Mouse (Mus musculus) MEL (cell line): ENCODE data around the gene Arhgap9. TPM values are rescaled to one million over a fixed set of nuclear protein-coding genes. Genes with fewer than 3 reads are reported as not detected.
A peak's percentile ranks its signal among the peaks of the same experiment; 100 is the strongest.

Experiments
- DNase-seq: peaks from one replicate; pipeline ENCODE4 v3.0.0; 2011; ENCODE audit warnings: low read depth, low spot score
- H3K27ac ChIP-seq: 2 replicates; pipeline ENCODE4 v1.5.1; 2012; ENCODE audit warnings: low read depth, mild to moderate bottlenecking, control low read depth, low read length, moderate library complexity; ENCODE audit not compliant: control insufficient read depth
- H3K27me3 ChIP-seq, 2 experiments: fragments of 150-350 bp in 1 of 2; sonication (generic) in 1 of 2; 2 replicates each; pipeline ENCODE4 v1.6.1; 2012; ENCODE audit warnings: low read length in 2 of 2, mild to moderate bottlenecking in 2 of 2, improper control_type of control experiment in 1 of 2, moderate library complexity in 1 of 2; ENCODE audit not compliant: insufficient read depth in 2 of 2, control insufficient read depth in 1 of 2
- H3K36me3 ChIP-seq, 2 experiments: 2 replicates each; pipeline ENCODE4 v1.6.1; 2012 to 2014; ENCODE audit warnings: low read length in 2 of 2, improper control_type of control experiment in 1 of 2, inconsistent platforms in 1 of 2, mild to moderate bottlenecking in 1 of 2; ENCODE audit not compliant: insufficient read depth in 2 of 2, control insufficient read depth in 1 of 2
- H3K4me1 ChIP-seq, 2 experiments: fragments of 150-350 bp in 1 of 2; sonication (generic) in 1 of 2; 2 replicates each; pipeline ENCODE4 v1.6.1; 2012; ENCODE audit warnings: low read length in 2 of 2, improper control_type of control experiment in 1 of 2, mild to moderate bottlenecking in 1 of 2; ENCODE audit not compliant: insufficient read depth in 2 of 2, control insufficient read depth in 1 of 2
- H3K4me3 ChIP-seq, 2 experiments: fragments of 150-350 bp in 1 of 2; sonication (generic) in 1 of 2; 2 replicates each; pipeline ENCODE4 v1.5.1; 2012; ENCODE audit warnings: low read depth in 2 of 2, low read length in 2 of 2, mild to moderate bottlenecking in 2 of 2, moderate library complexity in 2 of 2, control low read depth in 1 of 2, improper control_type of control experiment in 1 of 2; ENCODE audit not compliant: control insufficient read depth in 1 of 2, insufficient read depth in 1 of 2
- H3K79me2 ChIP-seq: 2 replicates; pipeline ENCODE4 v1.6.1; 2012; ENCODE audit warnings: mild to moderate bottlenecking, low read length, moderate library complexity; ENCODE audit not compliant: control insufficient read depth, poor library complexity, insufficient read depth
- H3K9ac ChIP-seq: 2 replicates; pipeline ENCODE4 v1.6.1; 2012; ENCODE audit warnings: low read depth, mild to moderate bottlenecking, control low read depth, low read length, moderate library complexity; ENCODE audit not compliant: control insufficient read depth, poor library complexity, severe bottlenecking
- H3K9me3 ChIP-seq: fragments of 150-350 bp; sonication (generic); replicated peaks from 2 replicates; pipeline ENCODE4 v1.6.1; 2012; ENCODE audit warnings: mild to moderate bottlenecking, low read length, improper control_type of control experiment, moderate library complexity; ENCODE audit not compliant: insufficient read depth
- BHLHE40 ChIP-seq: IDR thresholded peaks from 2 replicates; pipeline ENCODE4 v1.6.1; 2012; ENCODE audit warnings: low read depth, mild to moderate bottlenecking, inconsistent platforms, low read length, improper control_type of control experiment, borderline replicate concordance
- CHD2 ChIP-seq: IDR thresholded peaks from 2 replicates; pipeline ENCODE4 v1.6.1; 2011; ENCODE audit warnings: low read length, improper control_type of control experiment
- CTCF ChIP-seq, 3 experiments: IDR thresholded peaks in 2 of 3; conservative IDR thresholded peaks in 1 of 3; 2 replicates each; pipeline ENCODE4 v1.5.1; 2011 to 2012; ENCODE audit warnings: low read length in 3 of 3, low read depth in 2 of 3, mild to moderate bottlenecking in 2 of 3, improper control_type of control experiment in 1 of 3, inconsistent platforms in 1 of 3, mixed read lengths in 1 of 3, moderate library complexity in 1 of 3; ENCODE audit not compliant: control insufficient read depth in 1 of 3, insufficient read depth in 1 of 3, poor library complexity in 1 of 3, severe bottlenecking in 1 of 3
- E2F4 ChIP-seq: IDR thresholded peaks from 2 replicates; pipeline ENCODE4 v1.6.1; 2011; ENCODE audit warnings: low read depth, low read length, improper control_type of control experiment, borderline replicate concordance
- ELF1 ChIP-seq: IDR thresholded peaks from 2 replicates; pipeline ENCODE4 v1.6.1; 2014; ENCODE audit warnings: low read depth, mild to moderate bottlenecking, inconsistent platforms, low read length, improper control_type of control experiment, moderate library complexity
- EP300 ChIP-seq, 2 experiments: IDR thresholded peaks; 2 replicates each; pipeline ENCODE4 v1.6.1; 2011; ENCODE audit warnings: improper control_type of control experiment in 2 of 2, low read length in 2 of 2, low read depth in 1 of 2, mild to moderate bottlenecking in 1 of 2
- ETS1 ChIP-seq: IDR thresholded peaks from 2 replicates; pipeline ENCODE4 v1.6.1; 2012; ENCODE audit warnings: low read depth, mild to moderate bottlenecking, inconsistent platforms, low read length, improper control_type of control experiment, moderate library complexity
- HCFC1 ChIP-seq: IDR thresholded peaks from 2 replicates; pipeline ENCODE4 v1.6.1; 2012; ENCODE audit warnings: low read depth, mild to moderate bottlenecking, inconsistent platforms, low read length, improper control_type of control experiment, moderate library complexity
- JUND ChIP-seq: IDR thresholded peaks from 2 replicates; pipeline ENCODE4 v1.6.1; 2011; ENCODE audit warnings: low read depth, mild to moderate bottlenecking, improper control_type of control experiment, low read length
- MAFK ChIP-seq: IDR thresholded peaks from 2 replicates; pipeline ENCODE4 v1.6.1; 2011; ENCODE audit warnings: low read depth, mild to moderate bottlenecking, low read length, improper control_type of control experiment, borderline replicate concordance
- MAX ChIP-seq: IDR thresholded peaks from 2 replicates; pipeline ENCODE4 v1.6.1; 2011; ENCODE audit warnings: low read length, improper control_type of control experiment
- MAZ ChIP-seq: IDR thresholded peaks from 2 replicates; pipeline ENCODE4 v1.6.1; 2012; ENCODE audit warnings: low read depth, mild to moderate bottlenecking, inconsistent platforms, low read length, improper control_type of control experiment
- MEF2A ChIP-seq: IDR thresholded peaks from 2 replicates; pipeline ENCODE4 v1.6.1; 2014; ENCODE audit warnings: low read depth, mild to moderate bottlenecking, inconsistent platforms, low read length, improper control_type of control experiment; ENCODE audit not compliant: poor library complexity, insufficient replicate concordance, severe bottlenecking; ENCODE audit errors: extremely low read depth
- MYB ChIP-seq: IDR thresholded peaks from 2 replicates; pipeline ENCODE4 v1.6.1; 2011; ENCODE audit warnings: mild to moderate bottlenecking, low read depth, low read length, improper control_type of control experiment
- MYC ChIP-seq: IDR thresholded peaks from 2 replicates; pipeline ENCODE4 v1.6.1; 2011; ENCODE audit warnings: low read depth, mild to moderate bottlenecking, low read length, improper control_type of control experiment, moderate library complexity
- NRF1 ChIP-seq: IDR thresholded peaks from 2 replicates; pipeline ENCODE4 v1.6.1; 2014; ENCODE audit warnings: low read depth, mild to moderate bottlenecking, inconsistent platforms, low read length, improper control_type of control experiment, moderate library complexity; ENCODE audit not compliant: poor library complexity, insufficient read depth, severe bottlenecking
- POLR2A ChIP-seq, 2 experiments: IDR thresholded peaks; 2 replicates each; pipeline ENCODE4 v1.6.1; 2011 to 2012; ENCODE audit warnings: low read length in 2 of 2, mild to moderate bottlenecking in 2 of 2, control low read depth in 1 of 2, improper control_type of control experiment in 1 of 2, low read depth in 1 of 2, moderate library complexity in 1 of 2; ENCODE audit not compliant: control insufficient read depth in 1 of 2, insufficient read depth in 1 of 2, poor library complexity in 1 of 2
- POLR2AphosphoS5 ChIP-seq: IDR thresholded peaks from 2 replicates; pipeline ENCODE4 v1.6.1; 2012; ENCODE audit warnings: low read depth, borderline replicate concordance, mild to moderate bottlenecking, inconsistent platforms, low read length, moderate library complexity, mixed read lengths
- RAD21 ChIP-seq: IDR thresholded peaks from 2 replicates; pipeline ENCODE4 v1.6.1; 2011; ENCODE audit warnings: mild to moderate bottlenecking, low read depth, low read length, improper control_type of control experiment
- RCOR1 ChIP-seq: IDR thresholded peaks from 2 replicates; pipeline ENCODE4 v1.6.1; 2012; ENCODE audit warnings: low read depth, mild to moderate bottlenecking, inconsistent platforms, low read length, improper control_type of control experiment
- SMC3 ChIP-seq: IDR thresholded peaks from 2 replicates; pipeline ENCODE4 v1.6.1; 2011; ENCODE audit warnings: low read depth, low read length, improper control_type of control experiment
- TAL1 ChIP-seq: IDR thresholded peaks from 2 replicates; pipeline ENCODE4 v1.6.1; 2012; ENCODE audit warnings: mild to moderate bottlenecking, inconsistent platforms, low read length, moderate library complexity, mixed read lengths
- TBP ChIP-seq: IDR thresholded peaks from 2 replicates; pipeline ENCODE4 v1.8.0; 2011; ENCODE audit warnings: low read depth, low read length, improper control_type of control experiment
- TCF12 ChIP-seq: IDR thresholded peaks from 2 replicates; pipeline ENCODE4 v1.6.1; 2014; ENCODE audit warnings: low read depth, mild to moderate bottlenecking, inconsistent platforms, low read length, improper control_type of control experiment, moderate library complexity
- UBTF ChIP-seq: IDR thresholded peaks from 2 replicates; pipeline ENCODE4 v1.6.1; 2012; ENCODE audit warnings: low read depth, mild to moderate bottlenecking, inconsistent platforms, low read length, improper control_type of control experiment, moderate library complexity, borderline replicate concordance; ENCODE audit not compliant: insufficient read depth
- USF2 ChIP-seq, 2 experiments: IDR thresholded peaks; 2 replicates each; pipeline ENCODE4 v1.6.1; 2011 to 2012; ENCODE audit warnings: improper control_type of control experiment in 2 of 2, low read length in 2 of 2, borderline replicate concordance in 1 of 2, inconsistent platforms in 1 of 2, low read depth in 1 of 2, mild to moderate bottlenecking in 1 of 2; ENCODE audit not compliant: insufficient read depth in 1 of 2
- ZC3H11A ChIP-seq: IDR thresholded peaks from 2 replicates; pipeline ENCODE4 v1.6.1; 2012; ENCODE audit warnings: low read depth, mild to moderate bottlenecking, inconsistent platforms, low read length, improper control_type of control experiment
- ZMIZ1 ChIP-seq: IDR thresholded peaks from 2 replicates; pipeline ENCODE4 v1.6.1; 2012; ENCODE audit warnings: low read depth, mild to moderate bottlenecking, inconsistent platforms, low read length, improper control_type of control experiment, moderate library complexity
- ZNF384 ChIP-seq: IDR thresholded peaks from 2 replicates; pipeline ENCODE4 v1.6.1; 2012; ENCODE audit warnings: low read depth, mild to moderate bottlenecking, inconsistent platforms, low read length, improper control_type of control experiment
- polyA plus RNA-seq, 2 experiments: library from polyadenylated mRNA; stranded (reverse) in 1 of 2; unstranded in 1 of 2; fragments of >175 nt in 1 of 2; fragments of >200 nt in 1 of 2; gene quantifications; 2 replicates each; pipeline versions ENCODE4 v1.2.1 to v1.2.4; 2012; ENCODE audit warnings: low replicate concordance in 2 of 2, low read depth in 1 of 2; ENCODE audit not compliant: insufficient read length in 2 of 2, insufficient read depth in 1 of 2, missing spikeins in 1 of 2
- total RNA-seq: library from RNA; depleted of rRNA; stranded (reverse); fragments of 300-350 nt; gene quantifications from 2 replicates; pipeline ENCODE4 v1.2.3, GENCODE M21; 2012

Arhgap9 gene
- total and polyA plus RNA-seq, 3 experiments = 24.4 to 41.1 TPM; not detected in 1

DNA sequence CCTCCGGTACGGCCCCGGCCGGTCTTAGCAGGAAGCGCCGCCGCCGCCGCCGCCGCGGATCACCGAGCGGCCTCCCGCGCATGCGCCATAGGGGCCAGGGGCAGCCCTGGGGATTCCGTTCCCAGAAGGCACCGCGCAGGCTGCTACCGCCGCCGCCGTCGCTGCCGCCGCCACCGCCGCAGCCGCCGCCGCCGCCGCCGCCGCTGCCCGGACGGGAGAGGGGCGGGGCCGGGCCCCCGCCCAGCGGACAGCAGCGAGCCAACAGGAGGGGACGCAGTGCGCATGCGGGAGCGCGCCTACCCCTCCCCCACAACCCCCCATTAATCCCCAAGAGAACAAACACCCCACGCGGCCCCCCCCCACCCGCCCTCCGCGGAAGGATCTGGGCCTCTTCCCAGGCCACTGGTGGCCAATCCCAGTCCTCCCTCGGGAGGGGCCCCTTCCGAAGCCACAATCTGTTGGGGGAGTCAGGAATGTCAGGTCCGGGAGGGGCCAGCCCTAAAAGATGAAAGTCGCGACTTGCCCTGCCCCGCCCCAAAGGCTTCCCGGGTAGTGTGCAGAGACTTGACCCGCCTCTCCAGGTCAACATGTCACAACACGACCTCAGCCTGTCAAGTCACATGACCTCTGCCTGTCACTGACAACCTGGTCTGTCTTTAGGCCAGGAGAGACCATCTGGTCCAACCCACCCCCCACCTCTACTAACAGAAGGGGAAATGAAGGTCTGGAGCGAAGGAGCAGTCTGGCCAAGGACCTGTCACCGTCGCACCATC lies 32.8 kb upstream of the Arhgap9 start, which contains the start of gene Mbd6 (continued):
- TF ChIP-seq ZNF384 (no peak), JUND (no peak), SMC3 (no peak), TAL1 (no peak), EP300 (IDR thresholded peaks at IDR 0.05; ENCODE audit: low read depth in 1 of 2, low read length in 2 of 2) (no peak; a peak in 1 of 4 replicates), POLR2AphosphoS5 (peak; percentile 73; the same call in 1 of the 2 replicates), MAFK (no peak), POLR2A (IDR thresholded peaks at IDR 0.05; ENCODE audit: control insufficient read depth in 1 of 2, insufficient read depth in 1 of 2, low read depth in 1 of 2, low read length in 2 of 2, poor library complexity in 1 of 2) (peak; percentile 55 to 67; a peak in 3 of 4 replicates), HCFC1 (peak; percentile 56), RAD21 (no peak), MYC (0 out of 2 replicates have a peak, but pooled peaks have one; percentile 41)

DNA sequence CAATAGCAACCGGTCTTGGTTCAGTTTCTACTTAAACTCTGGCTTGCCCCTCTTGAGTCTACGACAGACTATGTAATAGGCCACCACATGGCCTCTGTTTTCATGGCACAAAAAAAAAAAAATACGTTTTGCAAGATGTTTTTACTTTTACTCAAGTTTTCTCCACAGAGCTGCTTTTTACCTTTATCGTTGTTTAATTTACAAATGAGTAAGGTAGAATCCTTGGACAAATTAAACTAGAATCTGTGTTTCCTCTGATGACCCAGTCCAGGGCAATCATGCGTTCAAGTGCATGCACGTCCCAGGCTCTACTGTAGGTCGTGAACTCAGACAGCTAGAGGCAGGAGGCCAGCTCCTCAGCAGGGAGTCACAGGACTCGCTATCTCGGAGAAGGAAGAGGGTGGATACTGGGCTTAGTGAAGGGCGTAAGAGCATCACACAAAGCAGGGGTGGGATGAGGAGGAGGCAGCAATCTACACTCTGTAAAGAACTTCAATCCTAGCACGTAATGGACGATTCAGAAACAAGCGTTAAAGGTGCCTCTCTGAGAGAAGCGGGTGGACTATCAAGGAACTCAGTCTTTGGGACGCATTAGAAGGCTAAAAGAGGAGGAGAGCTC lies 32.1 kb upstream of the Arhgap9 start:
- peak overlapping the region; percentile 100 for H3K27ac ChIP-seq
- H3K79me2 ChIP-seq = peaks cover 69% of the 10 kb centered on the region
- H3K36me3 ChIP-seq = peaks cover 11 to 22% of the 10 kb centered on the region in 2 experiments
- peak; percentile 91 for DNase-seq
- no peaks in the 10 kb centered on the region for H3K9me3 ChIP-seq
- peak overlapping the region; percentile 52 to 59 for H3K4me3 ChIP-seq
- peaks cover 0 to 23% of the 10 kb centered on the region in 2 experiments; a peak in 2 of 4 replicates for H3K4me1 ChIP-seq
- H3K9ac ChIP-seq = peak overlapping the region; percentile 93
- no peaks in the 10 kb centered on the region for H3K27me3 ChIP-seq
- TF ChIP-seq MEF2A = no peak
- TF ChIP-seq RCOR1 = no peak
- peak; percentile 44; the same call in 1 of the 2 replicates for TF ChIP-seq MYC
- peak; percentile 55 for TF ChIP-seq MAX
- peak; percentile 80 for TF ChIP-seq ZMIZ1
- no peak for TF ChIP-seq TAL1
- no peak for TF ChIP-seq SMC3
- no peak for TF ChIP-seq ZC3H11A
- no peak for TF ChIP-seq NRF1
- no peak for TF ChIP-seq EP300 (IDR thresholded peaks at IDR 0.05; ENCODE audit: low read depth in 1 of 2, low read length in 2 of 2)
- TF ChIP-seq E2F4 = no peak
- TF ChIP-seq CHD2 = no peak
- TF ChIP-seq MAFK = no peak
- peak; percentile 68 for TF ChIP-seq ZNF384
- no peak; a peak in 1 of 4 replicates for TF ChIP-seq USF2 (IDR thresholded peaks at IDR 0.05; ENCODE audit: borderline replicate concordance in 1 of 2, insufficient read depth in 1 of 2, low read depth in 1 of 2, low read length in 2 of 2)
- no peak for TF ChIP-seq MAZ
- TF ChIP-seq TCF12 = no peak; the same call in 1 of the 2 replicates
- no peak for TF ChIP-seq ELF1
- no peak for TF ChIP-seq BHLHE40
- peak; percentile 67 to 75; a peak in 3 of 4 replicates for TF ChIP-seq POLR2A (IDR thresholded peaks at IDR 0.05; ENCODE audit: control insufficient read depth in 1 of 2, insufficient read depth in 1 of 2, low read depth in 1 of 2, low read length in 2 of 2, poor library complexity in 1 of 2)
- 0 out of 2 replicates have a peak, but pooled peaks have one; percentile 3 for TF ChIP-seq POLR2AphosphoS5
- peak; percentile 23 for TF ChIP-seq ETS1
- peak; percentile 67 for TF ChIP-seq TBP
- no peak for TF ChIP-seq MYB
- TF ChIP-seq UBTF = 0 out of 2 replicates have a peak, but pooled peaks have one; percentile 21
- no peak for TF ChIP-seq CTCF (IDR thresholded peaks at IDR 0.05 in 2 of 3, conservative IDR thresholded peaks at IDR 0.05 in 1 of 3; ENCODE audit: control insufficient read depth in 1 of 3, insufficient read depth in 1 of 3, low read depth in 2 of 3, low read length in 3 of 3, poor library complexity in 1 of 3, severe bottlenecking in 1 of 3)
